Mouse (Mus musculus): ENCODE measurements around the gene Rdh13. TPM values are rescaled to one million over a fixed set of nuclear protein-coding genes. Genes with fewer than 3 reads are reported as not detected.

The Rdh13 gene
- 32.2 and 32.6 TPM in 2 replicates for polyA plus RNA-seq (2014; fragmentation: Nextera tagmentation; extraction: Ambion mirVana)

GRCm38 (mm10) chr7:4445216-4445791 lies at the start of gene Rdh13:
Gene Rdh13, minus strand, starts transcription at chr7:4445649.
- Histone ChIP-seq H3K9ac (ENCODE audit: low read length) (peak within 1 kb of the TSS; percentile 72), H3K27me3 (ENCODE audit: control insufficient read depth, insufficient read depth, low read length) (no peaks in the 10 kb centered on the region), H3K9me3 (ENCODE audit: control insufficient read depth, low read length) (no peaks in the 10 kb centered on the region), H3K4me2 (ENCODE audit: low read depth) (peak within 1 kb of the TSS; percentile 64), H3K4me1 (ENCODE audit: control insufficient read depth, insufficient read depth, low read length) (no peaks in the 10 kb centered on the region), H3K27ac (ENCODE audit: low read depth, low read length) (peak within 1 kb of the TSS; percentile 34; the same call in 1 of the 2 replicates), H3K36me3 (ENCODE audit: control insufficient read depth, insufficient read depth, low read length) (peaks cover 3% of the 10 kb centered on the region), H3K4me3 (ENCODE audit: low read depth, low read length) (peak within 1 kb of the TSS; percentile 70)
- peak; percentile 96 for ATAC-seq (ENCODE audit: insufficient read depth, low FRiP score, low TSS enrichment)
- peak; percentile 85 for DNase-seq (ENCODE audit: low spot score)
- under 1% methylated on average over 35 of the region's 35 CpGs for WGBS

GRCm38 (mm10) chr7:4493991-4494390 lies 48.5 kb upstream of the Rdh13 start:
- H3K9me3 ChIP-seq (ENCODE audit: control insufficient read depth, low read length): no peaks in the 10 kb centered on the region
- no peak overlapping the region for H3K9ac ChIP-seq (ENCODE audit: low read length)
- 79% methylated on average over 1 of the region's 1 CpGs for WGBS
- H3K4me3 ChIP-seq (ENCODE audit: low read depth, low read length): no peak overlapping the region
- no peaks in the 10 kb centered on the region for H3K27me3 ChIP-seq (ENCODE audit: control insufficient read depth, insufficient read depth, low read length)
- ATAC-seq (ENCODE audit: insufficient read depth, low FRiP score, low TSS enrichment): no peak
- no peak overlapping the region for H3K4me2 ChIP-seq (ENCODE audit: low read depth)
- H3K4me1 ChIP-seq (ENCODE audit: control insufficient read depth, insufficient read depth, low read length): peaks cover 13% of the 10 kb centered on the region
- no peak for DNase-seq (ENCODE audit: low spot score)
- no peak overlapping the region for H3K27ac ChIP-seq (ENCODE audit: low read depth, low read length)
- H3K36me3 ChIP-seq (ENCODE audit: control insufficient read depth, insufficient read depth, low read length): 0 out of 2 replicates have a peak, but pooled peaks cover 3% of the 10 kb centered on the region

- Histone ChIP-seq H3K9me3 (ENCODE audit: control insufficient read depth, low read length) (no peaks in the 10 kb centered on the region), H3K4me2 (ENCODE audit: low read depth) (no peak overlapping the region), H3K27me3 (ENCODE audit: control insufficient read depth, insufficient read depth, low read length) (no peaks in the 10 kb centered on the region), H3K27ac (ENCODE audit: low read depth, low read length) (no peak overlapping the region), H3K4me1 (ENCODE audit: control insufficient read depth, insufficient read depth, low read length) (no peaks in the 10 kb centered on the region; the same call in 1 of the 2 replicates), H3K4me3 (ENCODE audit: low read depth, low read length) (no peak overlapping the region), H3K9ac (ENCODE audit: low read length) (no peak overlapping the region), H3K36me3 (ENCODE audit: control insufficient read depth, insufficient read depth, low read length) (peaks cover 3% of the 10 kb centered on the region; the same call in 1 of the 2 replicates)
- DNase-seq (ENCODE audit: low spot score) (no peak), ATAC-seq (ENCODE audit: insufficient read depth, low FRiP score, low TSS enrichment) (no peak)
- 76% methylated on average over 13 of the region's 13 CpGs for WGBS
These were observed 47.1 kb upstream of the Rdh13 start for GRCm38 (mm10) chr7:4492284-4493224.

GRCm38 (mm10) chr7:4491308-4491707 lies 45.9 kb upstream of the Rdh13 start:
- H3K9ac ChIP-seq (ENCODE audit: low read length): no peak overlapping the region
- DNase-seq (ENCODE audit: low spot score) (no peak), ATAC-seq (ENCODE audit: insufficient read depth, low FRiP score, low TSS enrichment) (no peak)
- H3K27me3 ChIP-seq (ENCODE audit: control insufficient read depth, insufficient read depth, low read length): no peaks in the 10 kb centered on the region
- no peaks in the 10 kb centered on the region for H3K9me3 ChIP-seq (ENCODE audit: control insufficient read depth, low read length)
- 85% methylated on average over 6 of the region's 6 CpGs for WGBS
- no peaks in the 10 kb centered on the region; the same call in 1 of the 2 replicates for H3K36me3 ChIP-seq (ENCODE audit: control insufficient read depth, insufficient read depth, low read length)
- H3K4me3 ChIP-seq (ENCODE audit: low read depth, low read length): no peak overlapping the region
- H3K4me1 ChIP-seq (ENCODE audit: control insufficient read depth, insufficient read depth, low read length): no peaks in the 10 kb centered on the region
- H3K4me2 ChIP-seq (ENCODE audit: low read depth): no peak overlapping the region
- H3K27ac ChIP-seq (ENCODE audit: low read depth, low read length): no peak overlapping the region

GRCm38 (mm10) chr7:4482281-4482680 lies 36.8 kb upstream of the Rdh13 start:
- Histone ChIP-seq H3K27me3 (ENCODE audit: control insufficient read depth, insufficient read depth, low read length) (no peaks in the 10 kb centered on the region), H3K27ac (ENCODE audit: low read depth, low read length) (no peak overlapping the region), H3K9ac (ENCODE audit: low read length) (no peak overlapping the region), H3K9me3 (ENCODE audit: control insufficient read depth, low read length) (no peaks in the 10 kb centered on the region), H3K4me3 (ENCODE audit: low read depth, low read length) (no peak overlapping the region), H3K36me3 (ENCODE audit: control insufficient read depth, insufficient read depth, low read length) (peaks cover 22% of the 10 kb centered on the region), H3K4me1 (ENCODE audit: control insufficient read depth, insufficient read depth, low read length) (peaks cover 9% of the 10 kb centered on the region; the same call in 1 of the 2 replicates), H3K4me2 (ENCODE audit: low read depth) (no peak overlapping the region)
- 90% methylated on average over 12 of the region's 12 CpGs for WGBS
- DNase-seq (ENCODE audit: low spot score) (no peak), ATAC-seq (ENCODE audit: insufficient read depth, low FRiP score, low TSS enrichment) (no peak)

GRCm38 (mm10) chr7:4479674-4480073 lies 34.2 kb upstream of the Rdh13 start:
- Histone ChIP-seq H3K9me3 (ENCODE audit: control insufficient read depth, low read length) (no peaks in the 10 kb centered on the region), H3K9ac (ENCODE audit: low read length) (no peak overlapping the region), H3K27me3 (ENCODE audit: control insufficient read depth, insufficient read depth, low read length) (peaks cover 4% of the 10 kb centered on the region; the same call in 1 of the 2 replicates), H3K27ac (ENCODE audit: low read depth, low read length) (no peak overlapping the region), H3K4me1 (ENCODE audit: control insufficient read depth, insufficient read depth, low read length) (peaks cover 9% of the 10 kb centered on the region; the same call in 1 of the 2 replicates), H3K4me3 (ENCODE audit: low read depth, low read length) (no peak overlapping the region), H3K4me2 (ENCODE audit: low read depth) (no peak overlapping the region), H3K36me3 (ENCODE audit: control insufficient read depth, insufficient read depth, low read length) (peaks cover 19% of the 10 kb centered on the region)
- peak; percentile 60 for DNase-seq (ENCODE audit: low spot score)
- ATAC-seq (ENCODE audit: insufficient read depth, low FRiP score, low TSS enrichment): no peak
- 23% methylated on average over 6 of the region's 6 CpGs for WGBS

- DNase-seq (ENCODE audit: low spot score) (no peak), ATAC-seq (ENCODE audit: insufficient read depth, low FRiP score, low TSS enrichment) (no peak)
- peaks cover 9% of the 10 kb centered on the region; the same call in 1 of the 2 replicates for H3K4me1 ChIP-seq (ENCODE audit: control insufficient read depth, insufficient read depth, low read length)
- peak overlapping the region; percentile 55; the same call in 1 of the 2 replicates for H3K27ac ChIP-seq (ENCODE audit: low read depth, low read length)
- WGBS: under 1% methylated on average over 16 of the region's 16 CpGs
- peaks cover 16% of the 10 kb centered on the region for H3K36me3 ChIP-seq (ENCODE audit: control insufficient read depth, insufficient read depth, low read length)
- peak overlapping the region; percentile 43 for H3K4me3 ChIP-seq (ENCODE audit: low read depth, low read length)
- peak overlapping the region; percentile 52 for H3K9ac ChIP-seq (ENCODE audit: low read length)
- peak overlapping the region; percentile 75 for H3K4me2 ChIP-seq (ENCODE audit: low read depth)
- peaks cover 11% of the 10 kb centered on the region for H3K27me3 ChIP-seq (ENCODE audit: control insufficient read depth, insufficient read depth, low read length)
- H3K9me3 ChIP-seq (ENCODE audit: control insufficient read depth, low read length): no peaks in the 10 kb centered on the region
These were observed 33.4 kb upstream of the Rdh13 start for GRCm38 (mm10) chr7:4478796-4479291.

- Histone ChIP-seq H3K27ac (ENCODE audit: low read depth, low read length) (peak overlapping the region; percentile 84), H3K4me2 (ENCODE audit: low read depth) (peak overlapping the region; percentile 75), H3K4me1 (ENCODE audit: control insufficient read depth, insufficient read depth, low read length) (peaks cover 9% of the 10 kb centered on the region; the same call in 1 of the 2 replicates), H3K27me3 (ENCODE audit: control insufficient read depth, insufficient read depth, low read length) (peaks cover 13% of the 10 kb centered on the region), H3K36me3 (ENCODE audit: control insufficient read depth, insufficient read depth, low read length) (peaks cover 13% of the 10 kb centered on the region), H3K4me3 (ENCODE audit: low read depth, low read length) (peak overlapping the region; percentile 43), H3K9me3 (ENCODE audit: control insufficient read depth, low read length) (no peaks in the 10 kb centered on the region), H3K9ac (ENCODE audit: low read length) (peak overlapping the region; percentile 52)
- ATAC-seq (ENCODE audit: insufficient read depth, low FRiP score, low TSS enrichment) (peak; percentile 99), DNase-seq (ENCODE audit: low spot score) (peak; percentile 88)
- 0% methylated on average over 39 of the region's 39 CpGs for WGBS
These were observed 32.8 kb upstream of the Rdh13 start for GRCm38 (mm10) chr7:4478021-4478795.
